ENCODE assay signal across 25 mouse cellular contexts in genomic region chr17:9962893-9963436, GRCm38 (mm10).
DNase-seq lines count a peak whose midpoint lies in the region; ATAC-seq and TF ChIP-seq lines count a peak whose summit lies in the region.
"Had no signal": no experiment of that assay in that cellular context is flagged by ENCODE, and none has a peak within 500 bp of the region (broad histone marks: within the 10 kb centered on the region; RNA-seq: fewer than 3 reads in every experiment).

No protein-coding gene starts in this region.

- no peaks in the 10 kb centered on the region for H3K27me3 ChIP-seq in heart, embryonic 15.5 days
- H3K27me3 ChIP-seq in heart, adult 2 months (ENCODE audit: control insufficient read depth, insufficient read depth, low read length) = no peaks in the 10 kb centered on the region
- no peaks in the 10 kb centered on the region for H3K27me3 ChIP-seq in kidney, embryonic 14.5 days (ENCODE audit: control insufficient read depth, insufficient read depth, low read length)
- no peaks in the 10 kb centered on the region for H3K27me3 ChIP-seq in lung, embryonic 14.5 days (ENCODE audit: insufficient read depth, low read length)
- H3K27me3 ChIP-seq: embryonic facial prominence, embryonic 13.5 days; forebrain, embryonic 15.5 days; limb, embryonic 15.5 days; liver, embryonic 13.5 days had no signal

- TF ChIP-seq CTCF in heart, adult 2 months (IDR thresholded peaks at IDR 0.05) = no peak
- no peak for TF ChIP-seq CTCF in lung, embryonic 14.5 days (IDR thresholded peaks at IDR 0.05; ENCODE audit: low read depth)

- H3K4me1 ChIP-seq in heart, embryonic 15.5 days (replicated peaks) = peaks cover 15% of the 10 kb centered on the region
- peaks cover 8% of the 10 kb centered on the region for H3K4me1 ChIP-seq in heart, adult 2 months (ENCODE audit: control insufficient read depth, insufficient read depth, low read length)
- no peaks in the 10 kb centered on the region for H3K4me1 ChIP-seq in kidney, embryonic 14.5 days (ENCODE audit: control insufficient read depth, insufficient read depth, low read length)
- no peaks in the 10 kb centered on the region for H3K4me1 ChIP-seq in lung, embryonic 14.5 days (ENCODE audit: insufficient read depth)
- H3K4me1 ChIP-seq: embryonic facial prominence, embryonic 13.5 days; forebrain, embryonic 15.5 days; limb, embryonic 15.5 days; liver, embryonic 13.5 days had no signal

- no peaks in the 10 kb centered on the region for H3K79me2 ChIP-seq in heart, adult 2 months (replicated peaks; ENCODE audit: control insufficient read depth, insufficient read depth, low read length)

- ATAC-seq in heart, embryonic 15.5 days (replicated peaks; ENCODE audit: insufficient number of reproducible peaks, insufficient read depth, low FRiP score, low read depth) = no peak
- ATAC-seq in kidney, embryonic 14.5 days (ENCODE audit: low FRiP score, low TSS enrichment) = peak; percentile 57; the same call in 1 of the 2 replicates
- ATAC-seq in lung, embryonic 14.5 days (ENCODE audit: insufficient read depth) = peak; percentile 49; the same call in 1 of the 2 replicates
- ATAC-seq: forebrain, embryonic 15.5 days; hindbrain, embryonic 16.5 days had no signal

- intact Hi-C loops in heart, adult 2 months (cut with DNase I) = loop anchor here (5.0 kb wide), 1 partner anchor 74 kb away; no protein-coding TSS in a partner anchor

- H3K9ac ChIP-seq in heart, embryonic 15.5 days = no peak overlapping the region
- H3K9ac ChIP-seq in heart, adult 2 months (ENCODE audit: low read depth, low read length) = no peak overlapping the region
- no peak overlapping the region for H3K9ac ChIP-seq in kidney, embryonic 14.5 days (ENCODE audit: low read depth, low read length)
- H3K9ac ChIP-seq in lung, embryonic 14.5 days = no peak overlapping the region
- H3K9ac ChIP-seq: embryonic facial prominence, embryonic 13.5 days; forebrain, embryonic 15.5 days; limb, embryonic 15.5 days; liver, embryonic 13.5 days had no signal

- H3K9me3 ChIP-seq in heart, embryonic 15.5 days (replicated peaks) = no peaks in the 10 kb centered on the region
- H3K9me3 ChIP-seq in kidney, embryonic 14.5 days (ENCODE audit: control insufficient read depth, low read length) = no peaks in the 10 kb centered on the region
- no peaks in the 10 kb centered on the region for H3K9me3 ChIP-seq in lung, embryonic 14.5 days (ENCODE audit: low read depth, low read length)
- H3K9me3 ChIP-seq: embryonic facial prominence, embryonic 13.5 days; forebrain, embryonic 10.5 days; forebrain, embryonic 15.5 days; limb, embryonic 10.5 days; limb, embryonic 15.5 days; liver, embryonic 13.5 days had no signal

- no peak overlapping the region for H3K4me3 ChIP-seq in heart, embryonic 15.5 days
- H3K4me3 ChIP-seq in heart, adult 2 months = no peak overlapping the region
- H3K4me3 ChIP-seq in kidney, embryonic 14.5 days (ENCODE audit: low read length) = no peak overlapping the region
- no peak overlapping the region for H3K4me3 ChIP-seq in lung, embryonic 14.5 days (ENCODE audit: low read depth, low read length)
- H3K4me3 ChIP-seq: embryonic facial prominence, embryonic 13.5 days; forebrain, embryonic 10.5 days; forebrain, embryonic 15.5 days; limb, embryonic 10.5 days; limb, embryonic 15.5 days; liver, embryonic 13.5 days had no signal

- no peak for TF ChIP-seq POLR2A in heart, adult 2 months (IDR thresholded peaks at IDR 0.05; ENCODE audit: insufficient read depth, low read depth, low read length)

- no peak overlapping the region for H3K4me2 ChIP-seq in heart, embryonic 15.5 days
- H3K4me2 ChIP-seq in kidney, embryonic 14.5 days (replicated peaks; ENCODE audit: low read depth, low read length) = no peak overlapping the region
- no peak overlapping the region for H3K4me2 ChIP-seq in lung, embryonic 14.5 days
- H3K4me2 ChIP-seq: embryonic facial prominence, embryonic 13.5 days; forebrain, embryonic 15.5 days; limb, embryonic 15.5 days; liver, embryonic 13.5 days had no signal

- no peak for TF ChIP-seq EP300 in heart, adult 2 months (IDR thresholded peaks at IDR 0.05; ENCODE audit: insufficient read depth, low read depth, low read length)

- H3K36me3 ChIP-seq in heart, embryonic 15.5 days = no peaks in the 10 kb centered on the region
- peaks cover 2% of the 10 kb centered on the region for H3K36me3 ChIP-seq in heart, adult 2 months (ENCODE audit: control insufficient read depth, insufficient read depth, low read length)
- no peaks in the 10 kb centered on the region for H3K36me3 ChIP-seq in kidney, embryonic 14.5 days (ENCODE audit: control insufficient read depth, insufficient read depth, low read length)
- H3K36me3 ChIP-seq in lung, embryonic 14.5 days (ENCODE audit: insufficient read depth) = no peaks in the 10 kb centered on the region
- H3K36me3 ChIP-seq: embryonic facial prominence, embryonic 13.5 days; forebrain, embryonic 10.5 days; forebrain, embryonic 15.5 days; limb, embryonic 10.5 days; limb, embryonic 15.5 days; liver, embryonic 13.5 days had no signal

- no peak for DNase-seq in heart, adult 2 months
- DNase-seq in kidney, adult 8-10 months = no peak
- DNase-seq in lung, embryonic 14.5 days = peak; percentile 31
- no peak for DNase-seq in lung, postnatal 25 days (ENCODE audit: low spot score)
- no peak for DNase-seq in cerebellum, adult 11-12 months
- DNase-seq: adrenal gland, postnatal 14 days; cerebellum, adult 18-20 months; cerebellum, postnatal 10 days; gastrocnemius, postnatal 25 days; heart, adult 11 months; layer of hippocampus, adult 9-11 months; liver, embryonic 13.5 days; lung, adult 18-20 months; midbrain, embryonic 14.5 days; thymus, adult 2 months; thymus, postnatal 36 days had no signal

- 0 out of 2 replicates have a peak overlapping the region, but pooled peaks have one; percentile 7 for H3K27ac ChIP-seq in heart, embryonic 15.5 days
- H3K27ac ChIP-seq in heart, adult 2 months = no peak overlapping the region
- no peak overlapping the region for H3K27ac ChIP-seq in kidney, embryonic 14.5 days (ENCODE audit: low read depth, low read length)
- H3K27ac ChIP-seq in lung, embryonic 14.5 days (ENCODE audit: low read depth) = no peak overlapping the region
- H3K27ac ChIP-seq: embryonic facial prominence, embryonic 13.5 days; forebrain, embryonic 10.5 days; forebrain, embryonic 15.5 days; limb, embryonic 10.5 days; limb, embryonic 15.5 days; liver, embryonic 13.5 days; macrophage had no signal

- 42% methylated on average over 10 of the region's 10 CpGs for WGBS in heart, embryonic 15.5 days
- WGBS in heart, adult 2 months = 42% methylated on average over 10 of the region's 10 CpGs
- WGBS in kidney, embryonic 14.5 days = 39% methylated on average over 10 of the region's 10 CpGs
- 39% methylated on average over 10 of the region's 10 CpGs for WGBS in lung, embryonic 14.5 days
